Mouse (Mus musculus) spleen, postnatal 14 days (tissue): Measurements from ENCODE around the gene Dqx1.

ENCODE experiments used
- DNase-seq, 2 experiments: peaks; one replicate each; pipeline ENCODE4 v3.0.0; 2021 to 2022; ENCODE audit warnings: low spot score in 2 of 2

Gene Dqx1

GRCm38 (mm10) chr6:83033249-83034185 is 24.1 kb upstream of the Dqx1 start, which contains the start of the genes Dok1 and Loxl3:
Dok1 (minus strand) TSS chr6:83033471.
Loxl3 (plus strand) TSS chr6:83034173.
- DNase-seq, result peak; percentile 57 to 64

- DNase-seq, result no peak
Observed at GRCm38 (mm10) chr6:83034463-83035055, 23.1 kb upstream of the Dqx1 start.

GRCm38 (mm10) chr6:83037188-83037587 is 20.5 kb upstream of the Dqx1 start:
- no peak for DNase-seq

- peak; percentile 91 to 96 for DNase-seq
Observed at GRCm38 (mm10) chr6:83038496-83039012, 19.1 kb upstream of the Dqx1 start.

GRCm38 (mm10) chr6:83040601-83041000 is 17.0 kb upstream of the Dqx1 start:
- no peak for DNase-seq

GRCm38 (mm10) chr6:83043561-83043960 is 14.1 kb upstream of the Dqx1 start:
- DNase-seq, result no peak

- no peak for DNase-seq
Observed at GRCm38 (mm10) chr6:83043993-83044392, 13.7 kb upstream of the Dqx1 start.

GRCm38 (mm10) chr6:83044742-83045141 is 12.9 kb upstream of the Dqx1 start:
- DNase-seq, result no peak

GRCm38 (mm10) chr6:83049367-83049766 is 8.3 kb upstream of the Dqx1 start:
- DNase-seq, result no peak

- peak; percentile 24 to 40 for DNase-seq
Observed at GRCm38 (mm10) chr6:83053136-83053960, 4.3 kb upstream of the Dqx1 start.

- DNase-seq, result peak; percentile 92 to 95
Observed at GRCm38 (mm10) chr6:83054074-83054851, 3.4 kb upstream of the Dqx1 start, which contains the start of gene Aup1. Aup1 (plus strand) TSS chr6:83054521.

GRCm38 (mm10) chr6:83054871-83055431 is 2.7 kb upstream of the Dqx1 start, which contains the start of gene Htra2:
Htra2 (minus strand) TSS chr6:83055273.
- DNase-seq, result peak; percentile 41

GRCm38 (mm10) chr6:83058725-83059124 is 1.1 kb downstream of the Dqx1 start:
- no peak for DNase-seq

- no peak for DNase-seq
Observed at GRCm38 (mm10) chr6:83065995-83066394, 8.4 kb downstream of the Dqx1 start.

GRCm38 (mm10) chr6:83066441-83066840 is 8.8 kb downstream of the Dqx1 start:
- no peak for DNase-seq

- DNase-seq, result no peak
Observed at GRCm38 (mm10) chr6:83068221-83068620, 10.6 kb downstream of the Dqx1 start.

GRCm38 (mm10) chr6:83068706-83069487 is 11.3 kb downstream of the Dqx1 start:
- no peak for DNase-seq

GRCm38 (mm10) chr6:83069488-83070246 is 12.0 kb downstream of the Dqx1 start:
- DNase-seq, result no peak

GRCm38 (mm10) chr6:83070247-83070310 is 12.4 kb downstream of the Dqx1 start, which contains the start of gene Tlx2:
Tlx2 (minus strand) TSS chr6:83070293.
- DNase-seq, result no peak
